Mouse (Mus musculus) testis, adult 2 months (tissue): Measurements from ENCODE around the gene Fli1.

Experiments
- CTCF ChIP-seq: fragments of 200-500 bp; IDR thresholded peaks from 2 replicates; pipeline ENCODE4 v1.5.1; 2012; ENCODE audit warnings: low read depth, mild to moderate bottlenecking, inconsistent platforms, low read length, moderate library complexity; ENCODE audit not compliant: control insufficient read depth, insufficient read depth, insufficient replicate concordance
- POLR2A ChIP-seq: fragments of 200-500 bp; IDR thresholded peaks from 2 replicates; pipeline ENCODE4 v1.6.1; 2012; ENCODE audit warnings: low read depth, mild to moderate bottlenecking, inconsistent platforms, low read length, moderate library complexity; ENCODE audit not compliant: control insufficient read depth

- TF ChIP-seq CTCF, result no peak
- no peak for TF ChIP-seq POLR2A
These were observed 49.9 kb downstream of the Fli1 start for GRCm38 (mm10) chr9:32492753-32493152.
